Mouse (Mus musculus) activated CD4-positive, CD25-positive, alpha-beta regulatory T cell (primary cell): ENCODE data around the gene Vmn1r5. TPM values are rescaled to one million over a fixed set of nuclear protein-coding genes. Genes with fewer than 3 reads are reported as not detected.

Experiments used
- polyA plus RNA-seq, 2 experiments: library from polyadenylated mRNA; unstranded; fragments of 100-300 nt; shearing (Covaris generic); gene quantifications; one replicate each; pipeline ENCODE4 v1.2.1; 2017

Vmn1r5 gene
- polyA plus RNA-seq, result under 1 TPM in 1 of 2 experiments, not detected in 1; 0.38 TPM

DNA sequence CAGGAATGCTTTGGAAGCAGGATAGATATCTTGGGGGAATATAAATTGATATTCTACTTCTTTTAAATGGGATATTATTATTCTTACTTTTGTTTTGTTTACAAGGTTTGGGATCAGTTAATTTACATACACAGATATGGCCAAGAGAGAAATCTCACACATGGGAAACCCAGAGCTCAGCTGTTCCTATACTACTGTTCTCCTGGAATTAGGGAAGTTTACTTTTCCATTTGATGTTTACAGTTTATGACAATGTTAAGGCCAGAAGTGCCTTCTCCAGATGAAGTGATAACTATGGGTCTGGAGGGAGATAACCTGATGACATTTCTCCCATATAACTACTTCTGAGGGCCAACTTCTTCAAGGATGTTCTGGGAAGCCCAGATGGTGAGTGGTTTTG, at the start of gene Vmn1r5:
Gene Vmn1r5 (plus strand): TSS at position 301 of the 400 bp plus-strand sequence.

GRCm38 (mm10) chr6:56923726-56924707, 46.1 kb upstream of the Vmn1r5 start, which contains the start of the genes Nt5c3 and Vmn1r4:
Gene Nt5c3 (minus strand): TSS chr6:56923932.
Gene Vmn1r4 (plus strand): TSS chr6:56924015.

GRCm38 (mm10) chr6:56996943-56997342, 26.9 kb downstream of the Vmn1r5 start, which contains the start of gene Vmn1r6:
Gene Vmn1r6 (plus strand): TSS chr6:56997243.

GRCm38 (mm10) chr6:57025224-57025623, 55.2 kb downstream of the Vmn1r5 start, which contains the start of gene Vmn1r7:
Gene Vmn1r7 (minus strand): TSS chr6:57025324.

DNA sequence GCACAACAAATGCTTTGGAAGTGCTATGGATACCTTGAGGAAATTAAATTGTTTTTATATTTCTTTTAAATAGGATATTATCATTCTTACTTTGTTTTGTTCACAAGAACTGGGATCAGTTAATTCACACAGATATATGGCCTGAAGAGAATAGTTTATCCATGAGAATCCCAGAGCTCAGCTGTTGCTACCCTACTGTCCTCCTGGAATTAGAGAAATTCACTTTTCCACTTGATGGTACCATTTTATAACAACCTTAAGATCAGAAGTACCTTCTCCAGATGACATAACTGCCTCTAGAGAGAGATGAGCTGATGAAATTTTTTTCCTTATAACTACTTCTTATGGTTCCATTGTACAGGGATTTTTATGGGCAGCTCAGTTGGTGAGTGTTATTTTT, 61.9 kb downstream of the Vmn1r5 start, which contains the start of gene Vmn1r8:
Gene Vmn1r8 (plus strand): TSS at position 301 of the 400 bp plus-strand sequence.

Other genes with a start within 250 kb of the Vmn1r5 start
- gene Kbtbd2, start 172.5 kb upstream of the Vmn1r5 start, polyA plus RNA-seq, result 10 to 100 TPM; 55.7 to 58.7 TPM
- not detected for gene Fkbp9, start 138.2 kb upstream of the Vmn1r5 start, polyA plus RNA-seq
- gene Nt5c3, start 46.3 kb upstream of the Vmn1r5 start, polyA plus RNA-seq, result 10 to 100 TPM; 70.2 to 91.5 TPM
- gene Vmn1r4, start 46.3 kb upstream of the Vmn1r5 start, polyA plus RNA-seq, result under 1 TPM in 1 of 2 experiments, not detected in 1; 0.25 TPM
- gene Vmn1r6, start 27.0 kb downstream of the Vmn1r5 start, polyA plus RNA-seq, result under 1 TPM in 1 of 2 experiments, not detected in 1; 0.11 TPM
- gene Vmn1r7, start 55.1 kb downstream of the Vmn1r5 start, polyA plus RNA-seq, result not detected
- under 1 TPM in 1 of 2 experiments, not detected in 1; 0.15 TPM for gene Vmn1r8, start 62.0 kb downstream of the Vmn1r5 start, polyA plus RNA-seq
- not detected for gene Vmn1r9, start 96.5 kb downstream of the Vmn1r5 start, polyA plus RNA-seq
- not detected for gene Vmn1r10, start 139.2 kb downstream of the Vmn1r5 start, polyA plus RNA-seq
- not detected for gene Vmn1r11, start 163.2 kb downstream of the Vmn1r5 start, polyA plus RNA-seq
- gene Vmn1r12, start 186.6 kb downstream of the Vmn1r5 start, polyA plus RNA-seq, result under 1 TPM; 0.06 to 0.12 TPM
- gene Vmn1r13, start 233.0 kb downstream of the Vmn1r5 start, polyA plus RNA-seq, result under 1 TPM; 0.27 to 0.60 TPM